Mouse (Mus musculus): ENCODE measurements around the gene Pear1.

Gene Pear1

DNA sequence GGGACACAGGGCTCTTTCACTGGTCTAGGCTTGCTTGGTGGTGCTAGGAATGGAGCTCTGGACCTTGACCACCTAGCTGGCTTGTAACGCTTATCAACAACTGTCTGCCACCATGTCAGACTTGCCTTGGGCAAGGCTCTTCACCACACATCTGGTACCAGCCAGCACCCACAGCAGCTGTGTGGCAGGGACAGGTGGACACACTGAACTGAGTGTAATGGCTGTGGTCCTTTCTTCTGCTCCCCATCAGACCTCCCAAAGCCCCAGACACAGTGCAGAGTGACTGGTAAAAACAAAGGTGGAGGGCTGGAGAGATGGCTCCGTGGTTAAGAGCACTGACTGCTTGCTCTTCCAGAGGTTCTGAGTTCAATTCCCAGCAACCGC lies 57.8 kb downstream of the Pear1 start:
- no peak for DNase-seq (ENCODE audit: extremely low read depth, insufficient read length, low spot score)

DNA sequence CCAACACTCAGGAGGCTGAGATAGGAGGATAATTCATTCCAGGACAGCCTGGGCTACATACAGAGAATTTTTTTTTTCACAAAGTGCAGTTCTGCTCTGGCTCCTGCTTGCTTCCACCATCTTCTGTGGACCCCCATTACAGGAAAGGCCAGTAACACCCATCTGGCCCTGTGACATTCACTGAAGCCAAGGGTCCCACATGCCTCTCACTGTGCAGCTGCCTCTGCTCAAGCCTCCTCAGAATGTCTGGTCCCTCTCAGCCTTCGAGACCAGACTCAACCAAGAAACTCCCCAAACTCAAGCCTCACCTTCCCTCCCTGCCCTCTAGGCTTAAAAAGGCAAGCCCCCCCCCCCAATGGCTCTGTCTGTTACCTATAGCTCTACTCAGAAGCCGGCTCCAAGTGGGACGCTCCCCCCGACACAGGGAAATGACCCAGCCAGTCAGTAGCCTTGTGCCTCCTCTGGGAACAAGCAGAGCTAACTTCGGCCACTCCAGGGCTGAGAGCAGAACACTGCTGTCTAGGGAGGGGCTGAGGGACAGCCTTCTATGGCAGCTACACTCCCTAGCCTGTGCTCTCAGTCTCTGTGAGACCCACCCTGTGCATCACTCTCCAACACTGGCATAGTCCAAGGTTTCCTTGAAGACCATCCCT lies 58.3 kb downstream of the Pear1 start:
- DNase-seq (ENCODE audit: extremely low read depth, insufficient read length, low spot score), result no peak

DNA sequence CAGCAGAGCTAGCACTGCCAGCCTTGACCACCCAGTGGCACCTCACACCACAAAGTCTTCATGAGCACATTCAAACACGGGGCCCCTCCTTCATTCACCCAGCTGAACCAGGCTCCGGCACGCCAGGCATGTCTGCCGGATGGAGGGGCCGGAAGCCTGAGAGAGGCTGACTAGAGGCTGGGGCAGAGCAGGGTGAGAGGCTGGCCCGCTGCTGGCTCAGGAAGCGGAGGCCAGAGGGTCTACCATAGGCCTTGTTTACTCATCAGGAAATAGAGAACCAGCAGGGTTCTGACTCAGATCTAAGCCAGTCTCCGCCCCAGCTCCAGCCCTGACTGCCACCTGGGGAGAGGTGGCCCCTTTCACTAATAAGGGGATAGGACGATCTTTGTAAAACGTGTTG lies 59.0 kb downstream of the Pear1 start:
- DNase-seq (ENCODE audit: extremely low read depth, insufficient read length, low spot score), result no peak

DNA sequence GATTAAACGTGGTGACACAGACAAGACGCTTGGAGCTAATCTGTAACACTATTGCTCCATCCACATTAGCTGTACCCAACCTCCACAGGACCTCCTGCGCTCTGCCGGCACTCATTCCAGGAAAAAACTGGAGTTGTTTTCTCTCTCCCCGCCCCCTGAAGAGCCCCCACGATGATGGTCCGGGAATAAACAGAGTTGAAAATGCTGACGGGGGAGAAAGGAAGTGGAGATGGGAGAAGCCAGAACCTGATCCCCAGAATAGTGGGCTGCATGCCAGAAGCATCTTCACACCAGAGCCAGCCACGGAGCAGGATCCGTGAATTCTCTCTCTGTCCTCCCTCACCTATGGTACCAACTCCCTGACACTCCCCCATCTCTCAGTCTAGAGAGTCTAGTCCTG lies 59.6 kb downstream of the Pear1 start:
- no peak for DNase-seq (ENCODE audit: extremely low read depth, insufficient read length, low spot score)

DNA sequence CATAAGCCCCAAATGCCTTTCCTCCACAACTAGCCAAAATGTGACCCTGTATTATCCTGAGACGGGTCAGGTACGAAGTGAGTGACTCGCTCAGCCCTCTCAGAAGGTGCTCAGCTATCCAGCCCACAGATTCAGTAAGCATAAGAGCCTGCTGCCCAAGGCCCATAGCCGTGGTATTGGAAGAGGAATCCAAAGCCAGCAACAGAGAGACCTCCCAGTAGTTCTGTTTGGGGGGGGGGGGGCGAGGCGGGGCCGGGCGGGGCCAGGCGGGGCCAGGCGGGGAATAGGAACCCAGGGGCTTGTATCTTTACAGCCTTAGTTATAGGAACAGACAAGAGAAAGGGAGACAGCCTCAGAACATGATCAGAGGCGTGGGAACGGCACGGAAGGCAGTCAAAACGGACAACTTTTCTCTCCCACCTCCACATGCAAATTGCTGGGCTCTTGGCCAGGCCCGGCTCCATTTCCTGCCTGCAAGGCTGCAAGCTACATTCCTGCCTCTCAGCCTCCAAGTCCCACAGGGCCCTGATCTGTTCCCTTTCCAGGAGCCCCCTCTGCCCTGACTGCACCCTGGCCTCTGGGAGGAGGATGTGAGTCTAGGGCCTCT lies 60.3 kb downstream of the Pear1 start:
- DNase-seq (ENCODE audit: extremely low read depth, insufficient read length, low spot score), result peak; percentile 37

DNA sequence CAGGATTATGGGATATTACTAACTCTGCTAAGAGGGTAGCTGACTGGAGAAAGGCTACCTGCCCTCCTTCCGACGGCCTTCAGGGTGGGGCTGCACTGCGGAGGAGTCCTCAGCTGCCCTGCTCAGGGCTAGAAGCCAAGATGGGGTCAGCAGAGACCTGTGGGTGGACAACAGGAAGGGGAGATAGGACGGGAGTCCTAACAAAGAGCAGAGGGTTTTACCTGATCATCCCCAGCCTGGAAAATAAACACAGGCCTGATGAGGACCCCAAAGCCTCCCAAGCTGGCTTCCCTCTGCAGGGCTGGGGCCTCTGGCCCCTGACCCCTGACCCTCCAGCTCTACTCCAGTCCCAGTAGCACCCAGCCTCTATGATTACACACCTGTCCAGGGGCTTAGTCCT lies 60.9 kb downstream of the Pear1 start:
- DNase-seq (ENCODE audit: extremely low read depth, insufficient read length, low spot score), result no peak

DNA sequence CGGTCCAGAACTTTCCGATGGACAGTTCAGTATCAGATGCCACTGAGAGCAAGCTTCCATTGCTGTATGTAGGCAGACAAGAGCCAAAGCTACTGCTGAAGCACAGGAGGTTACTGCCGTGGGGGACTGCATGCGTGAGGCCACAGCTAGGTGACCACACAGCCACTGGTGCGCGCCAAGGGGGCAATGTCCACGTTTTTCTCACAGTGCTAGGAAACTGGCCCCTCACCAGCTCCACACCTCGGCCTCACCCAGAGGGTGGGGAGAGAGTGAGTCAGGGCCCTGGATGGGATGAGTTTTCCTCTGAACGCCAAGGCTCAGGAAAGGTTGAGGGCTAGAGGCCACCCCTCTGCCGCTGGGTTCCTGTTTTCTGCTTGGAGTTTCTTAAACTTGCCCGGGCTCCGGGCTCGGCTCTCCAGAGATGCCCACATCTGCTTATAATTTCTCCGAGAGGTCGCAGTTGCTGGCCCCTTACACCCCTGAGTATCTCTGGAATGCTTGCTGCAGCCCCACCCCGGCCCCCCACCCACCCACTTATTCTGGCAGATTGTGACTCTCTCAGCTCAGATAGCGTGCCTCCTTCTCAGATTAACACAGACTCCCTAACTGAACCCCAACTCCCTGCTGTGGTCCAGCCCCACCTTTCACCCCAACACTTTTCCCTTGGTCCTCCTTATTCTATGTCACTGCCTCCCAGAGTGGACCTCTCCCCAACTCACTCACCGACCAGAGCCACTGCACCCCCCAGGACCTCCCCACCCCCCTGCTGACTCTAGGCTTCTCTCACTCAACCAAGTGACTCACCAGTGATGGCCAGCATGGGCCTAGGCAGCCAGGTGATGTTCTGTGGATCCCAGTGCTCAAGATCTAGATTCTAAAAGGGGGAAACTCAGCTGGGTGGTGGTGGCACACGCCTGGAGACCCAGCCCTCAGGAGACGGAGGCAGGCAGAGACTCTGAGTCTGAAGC lies 62.4 kb downstream of the Pear1 start:
- peak; percentile 52 for DNase-seq (ENCODE audit: extremely low read depth, insufficient read length, low spot score)

DNA sequence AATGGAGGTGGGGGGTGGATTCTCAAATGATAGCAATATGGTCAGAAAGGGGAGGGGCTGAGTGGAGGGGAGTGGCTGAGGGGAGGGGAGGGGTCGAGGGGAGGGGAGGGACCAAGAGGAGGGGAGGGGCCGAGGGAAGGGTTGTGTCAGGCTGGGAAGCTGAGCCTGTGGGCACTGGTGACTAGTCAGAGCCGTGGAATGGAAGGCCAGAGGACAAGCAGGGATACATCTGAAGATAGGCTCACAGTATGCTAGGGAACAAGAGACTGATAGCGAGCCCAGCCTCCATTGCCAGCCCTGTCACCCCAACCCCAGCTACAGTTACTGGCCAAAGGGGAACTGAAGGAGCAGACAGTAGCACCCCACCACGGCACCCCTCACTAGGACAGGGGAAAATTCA lies 65.5 kb downstream of the Pear1 start:
- DNase-seq (ENCODE audit: extremely low read depth, insufficient read length, low spot score), result no peak

DNA sequence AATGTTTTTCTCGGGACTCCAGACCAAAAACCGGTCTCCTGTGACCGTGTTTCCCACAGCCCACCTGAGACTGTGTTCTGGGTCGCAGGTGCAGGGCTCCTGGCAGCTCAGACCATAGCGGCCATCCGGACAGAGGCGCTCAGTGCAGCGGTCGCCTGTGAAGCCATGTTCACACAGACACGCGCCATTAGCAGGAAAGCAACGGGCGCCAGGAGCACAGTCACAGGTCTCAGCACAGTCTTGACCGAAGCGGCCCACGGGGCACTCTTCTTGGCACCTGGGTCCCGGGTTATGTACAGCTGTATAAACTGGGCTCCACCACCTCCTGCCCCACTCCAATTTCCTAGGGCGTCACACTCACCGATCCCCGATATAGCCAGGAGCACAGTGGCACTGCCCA lies 67.6 kb downstream of the Pear1 start:
- DNase-seq (ENCODE audit: extremely low read depth, insufficient read length, low spot score), result no peak

DNA sequence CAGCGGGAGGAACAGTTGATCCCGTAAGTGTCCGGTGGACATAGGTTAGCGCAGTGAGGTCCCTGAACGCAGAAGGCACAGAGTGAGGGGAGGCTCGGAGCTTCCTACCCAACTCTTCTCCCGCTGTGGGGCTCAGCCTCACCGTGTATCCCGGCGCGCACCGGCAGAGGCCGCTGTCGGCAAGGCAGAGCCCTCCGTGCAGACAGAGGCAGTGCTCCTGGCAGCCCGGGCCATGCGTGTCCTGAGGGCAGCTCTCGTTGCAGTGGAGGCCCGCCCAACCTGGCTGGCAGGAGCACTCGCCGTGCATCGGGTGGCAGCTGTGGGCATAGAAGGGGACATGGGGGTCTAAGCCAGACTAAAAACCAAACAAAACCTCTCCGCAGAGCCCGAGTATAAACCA lies 68.1 kb downstream of the Pear1 start:
- peak; percentile 71 for DNase-seq (ENCODE audit: extremely low read depth, insufficient read length, low spot score)

DNA sequence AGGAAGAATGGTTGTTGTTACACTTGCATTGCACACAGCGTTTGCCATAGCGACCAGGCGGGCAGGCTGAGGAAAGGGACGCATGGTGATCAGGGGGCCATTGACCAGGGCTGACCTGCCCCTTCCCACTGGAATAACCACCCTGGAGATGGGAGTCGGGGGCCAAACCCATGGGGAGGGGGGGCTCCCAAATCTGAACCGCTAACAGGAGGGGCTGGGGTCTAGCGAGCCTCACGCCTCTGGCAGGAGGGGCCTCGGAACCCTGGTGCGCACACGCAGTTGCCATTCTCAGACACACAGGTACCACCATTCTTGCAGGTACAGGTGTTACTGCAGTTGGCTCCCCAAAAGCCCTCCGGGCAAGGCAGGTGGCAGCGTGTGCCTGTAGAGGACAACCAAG lies 70.3 kb downstream of the Pear1 start:
- DNase-seq (ENCODE audit: extremely low read depth, insufficient read length, low spot score), result no peak

DNA sequence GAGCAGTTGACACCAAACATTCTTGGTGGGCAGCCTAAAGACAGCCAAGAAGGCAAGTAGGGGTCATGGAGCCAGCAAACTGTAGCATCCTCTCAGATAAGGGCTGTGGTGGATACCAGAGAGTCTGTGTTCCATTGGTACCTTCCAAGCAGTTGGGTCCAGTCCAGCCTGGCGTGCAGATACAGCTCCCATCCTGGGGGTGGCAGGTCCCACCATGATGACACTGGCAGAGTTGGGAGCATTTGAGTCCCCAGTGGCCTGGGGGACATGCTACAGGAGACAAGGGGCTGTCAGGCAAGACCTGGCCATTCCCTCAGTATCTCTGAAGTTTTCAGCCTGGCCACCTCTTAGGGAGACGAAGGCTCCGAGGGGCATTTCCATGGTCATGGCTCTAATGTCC lies 71.5 kb downstream of the Pear1 start:
- DNase-seq (ENCODE audit: extremely low read depth, insufficient read length, low spot score), result no peak

DNA sequence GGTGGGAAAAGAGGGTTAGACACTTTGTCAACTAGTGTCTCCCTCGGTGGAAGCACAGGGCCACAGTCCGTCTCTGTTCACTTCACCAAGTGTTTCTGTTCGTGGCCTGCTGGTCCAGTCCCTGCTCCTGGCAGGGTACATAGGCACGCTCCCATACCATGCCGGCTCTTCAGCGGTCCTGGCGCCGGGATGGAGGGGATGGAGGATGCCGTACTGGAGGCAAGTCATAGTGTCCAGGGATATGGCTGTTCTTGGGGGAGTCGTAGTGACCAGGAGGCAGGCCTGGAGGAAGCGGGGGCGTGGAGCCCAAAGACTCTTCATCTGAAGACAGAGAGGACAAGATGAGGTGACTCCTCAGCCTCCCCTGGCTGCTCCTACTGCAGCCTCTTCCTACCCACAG lies 74.1 kb downstream of the Pear1 start:
- no peak for DNase-seq (ENCODE audit: extremely low read depth, insufficient read length, low spot score)

DNA sequence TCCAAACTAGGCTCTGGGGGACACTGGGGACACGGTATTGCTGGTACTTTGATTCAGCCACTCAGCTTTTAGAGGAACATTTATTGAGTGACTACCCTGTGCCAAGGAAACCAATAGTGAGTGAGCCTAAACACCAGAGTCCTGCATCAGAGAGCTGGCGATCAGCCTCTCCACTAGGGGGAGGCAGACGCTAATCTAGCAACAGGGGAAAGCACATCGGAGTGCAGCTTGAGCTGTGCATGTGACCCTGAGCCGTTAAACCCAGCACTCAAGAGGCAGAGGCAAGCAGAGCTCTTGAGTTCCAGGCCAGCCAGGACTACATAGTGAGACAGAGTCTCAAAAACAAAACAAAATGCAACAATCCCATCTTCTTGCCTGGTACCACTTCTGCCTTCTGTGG lies 75.1 kb downstream of the Pear1 start:
- DNase-seq (ENCODE audit: extremely low read depth, insufficient read length, low spot score), result no peak

DNA sequence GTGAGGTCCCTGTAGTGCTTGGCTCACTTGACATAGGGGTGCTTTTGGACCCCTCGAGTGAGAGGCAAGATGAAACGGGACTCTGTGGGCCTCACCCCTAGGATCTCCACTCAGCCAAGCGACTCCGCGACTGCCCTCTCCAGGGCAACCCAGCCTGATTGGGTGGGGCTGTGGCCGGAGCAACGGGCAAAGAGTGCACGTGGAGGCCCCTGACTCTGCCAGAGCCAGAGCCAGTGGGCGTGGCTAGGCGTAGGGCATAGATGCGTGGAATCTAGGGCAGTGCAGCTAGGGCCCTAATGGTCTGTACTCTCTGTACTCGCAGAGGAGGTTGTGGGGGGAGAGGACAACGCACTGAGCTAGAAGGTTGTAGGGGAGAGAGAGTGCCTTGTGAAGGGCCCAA lies 75.7 kb downstream of the Pear1 start, which contains the start of gene Lrrc71:
Gene Lrrc71 (minus strand): TSS at position 195 of the 400 bp plus-strand sequence.
- DNase-seq (ENCODE audit: extremely low read depth, insufficient read length, low spot score), result no peak

DNA sequence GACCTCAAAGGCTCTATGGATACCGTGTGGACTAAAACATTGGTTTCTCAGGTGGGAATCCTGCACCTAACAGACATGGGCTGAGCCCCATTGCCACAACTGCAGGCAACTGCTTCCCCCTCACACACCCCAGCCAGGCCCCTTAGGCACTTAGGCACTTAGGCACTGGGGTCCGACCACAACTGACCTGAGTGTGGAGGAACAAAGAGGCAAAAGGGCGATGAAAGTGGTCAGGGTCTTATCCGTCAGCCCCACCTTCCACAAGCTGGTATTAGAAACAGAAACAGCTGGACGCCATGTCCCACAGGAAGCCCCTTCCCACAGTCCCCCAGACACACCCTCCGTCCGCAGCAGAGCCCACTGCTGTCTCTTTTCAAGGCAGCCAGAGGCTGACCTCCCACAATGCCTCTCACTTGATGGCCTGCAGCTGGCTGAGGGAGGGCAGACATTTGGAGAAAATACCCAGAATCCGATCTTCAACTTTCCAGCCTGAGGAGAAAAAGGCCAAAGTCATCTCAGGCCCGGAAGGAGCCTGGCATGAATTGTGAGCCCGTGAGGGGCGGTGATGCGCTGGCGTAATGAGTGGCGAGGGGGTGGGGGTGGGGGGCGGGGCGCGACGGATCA lies 79.0 kb downstream of the Pear1 start:
- no peak for DNase-seq (ENCODE audit: extremely low read depth, insufficient read length, low spot score)

DNA sequence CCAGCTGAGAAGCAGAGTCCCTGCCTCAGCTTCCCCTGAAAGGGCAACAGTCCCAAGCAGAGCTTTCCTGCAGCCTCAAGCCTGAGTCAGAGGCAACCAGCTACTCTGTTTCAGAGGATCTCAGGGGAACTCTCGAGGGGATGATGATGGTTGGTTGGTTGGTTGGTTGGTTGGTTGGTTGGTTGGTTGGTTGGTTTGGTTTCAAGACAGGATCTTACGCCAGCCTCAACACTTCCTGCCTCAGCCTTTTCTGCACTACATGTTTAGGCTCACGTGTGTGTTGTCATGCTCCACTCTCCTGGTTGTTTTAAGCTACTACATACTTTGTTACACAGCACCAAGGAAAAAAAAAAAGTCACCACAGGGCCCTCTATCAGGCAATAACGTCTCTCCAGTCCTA lies 80.2 kb downstream of the Pear1 start:
- DNase-seq (ENCODE audit: extremely low read depth, insufficient read length, low spot score), result no peak

DNA sequence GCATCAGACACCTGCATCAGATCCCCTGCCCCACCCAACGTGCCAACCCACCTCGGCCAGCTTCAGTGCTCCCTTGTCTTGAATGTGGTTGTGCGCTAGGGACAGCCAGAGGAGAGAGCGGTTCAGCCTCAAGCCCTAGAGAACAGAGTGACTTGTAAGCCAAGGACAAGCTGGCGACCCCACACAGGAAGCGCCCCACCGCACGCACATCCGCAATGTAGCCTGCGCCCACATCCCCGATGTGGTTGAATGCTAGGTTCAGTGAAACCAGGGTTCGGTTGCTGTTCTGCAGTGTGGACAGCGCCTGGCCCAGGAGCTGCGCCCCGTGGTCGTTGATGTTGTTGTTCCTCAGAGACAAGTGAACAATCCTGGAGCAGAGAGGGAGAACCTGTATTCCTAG lies 81.4 kb downstream of the Pear1 start:
- DNase-seq (ENCODE audit: extremely low read depth, insufficient read length, low spot score), result no peak

DNA sequence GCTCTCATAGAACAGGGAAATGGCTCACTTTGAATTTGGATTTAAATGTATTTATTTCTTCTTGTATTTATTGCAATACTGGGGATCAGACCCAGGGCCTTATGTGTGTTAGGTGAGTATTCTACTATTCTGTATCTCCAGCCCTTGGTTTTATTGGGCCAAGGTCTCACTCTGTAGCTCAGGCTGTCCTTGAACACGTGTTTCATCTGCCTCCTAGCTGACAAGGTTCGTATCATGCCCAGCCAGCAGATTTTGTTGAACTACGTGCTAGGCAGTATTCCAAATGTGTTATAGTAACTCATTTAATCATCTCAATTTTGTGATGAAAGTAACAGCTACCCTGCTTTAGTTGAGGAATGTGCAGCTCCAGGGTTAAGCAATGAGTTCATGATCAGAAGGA lies 82.1 kb downstream of the Pear1 start:
- no peak for DNase-seq (ENCODE audit: extremely low read depth, insufficient read length, low spot score)

DNA sequence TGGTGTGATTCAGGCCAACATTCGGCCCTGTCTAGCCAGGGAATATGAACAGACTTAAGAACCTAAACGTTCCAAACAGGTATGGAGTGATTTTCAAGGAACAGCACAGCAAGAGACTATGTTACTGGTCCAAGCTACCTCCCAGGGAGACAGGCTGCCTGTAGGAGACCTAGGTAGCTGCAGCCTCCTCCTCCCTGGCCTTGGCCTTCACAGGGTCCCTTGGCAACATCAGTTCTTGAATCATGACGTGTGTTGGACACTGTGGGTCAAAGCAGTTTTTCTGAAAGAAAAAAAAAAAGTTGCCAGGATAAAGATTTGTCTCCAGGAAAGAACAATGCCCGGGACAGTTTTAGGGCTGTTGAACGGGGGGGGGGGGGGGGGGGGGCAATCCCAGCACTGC lies 85.2 kb downstream of the Pear1 start:
- DNase-seq (ENCODE audit: extremely low read depth, insufficient read length, low spot score), result no peak

DNA sequence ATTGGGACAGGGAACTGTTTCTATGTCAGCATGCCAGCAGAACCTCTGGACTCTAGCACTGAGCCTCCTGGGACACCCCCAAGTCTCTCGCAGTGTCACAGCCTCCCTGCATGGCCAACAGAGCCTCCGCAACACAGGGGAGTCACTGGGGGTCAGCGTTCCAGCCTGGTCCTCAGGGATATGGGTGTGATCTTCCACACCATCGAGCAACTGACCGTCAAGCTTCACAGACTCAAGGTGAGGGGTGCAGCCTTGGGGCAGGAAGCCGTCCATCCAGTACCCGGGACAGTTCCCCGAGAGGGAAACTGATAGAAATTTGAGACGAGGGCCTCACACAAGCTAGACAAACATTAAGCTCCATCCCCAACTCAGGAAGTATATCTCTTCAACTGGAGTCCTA lies 88.8 kb downstream of the Pear1 start:
- DNase-seq (ENCODE audit: extremely low read depth, insufficient read length, low spot score), result no peak

All from 3134 (cell line).